Mouse (Mus musculus): ENCODE results near the gene Usp22. TPM values are rescaled to one million over a fixed set of nuclear protein-coding genes. Genes with fewer than 3 reads are reported as not detected.

Usp22 gene
- polyA plus RNA-seq, 1 experiment from 2014 or later, result 156 TPM

Other genes with a start within 250 kb of the Usp22 start
- 92.1 and 92.2 TPM in 2 replicates for gene Map2k3, start 243.0 kb downstream of the Usp22 start, polyA plus RNA-seq (2015; fragmentation: Nextera tagmentation; extraction: Ambion mirVana)
- gene Kcnj12, start 152.5 kb downstream of the Usp22 start, polyA plus RNA-seq (2015; fragmentation: Nextera tagmentation; extraction: Ambion mirVana), result 0.20 and 0.21 TPM in 2 replicates
- gene Tnfrsf13b, start 48.3 kb downstream of the Usp22 start, polyA plus RNA-seq (2015; fragmentation: Nextera tagmentation; extraction: Ambion mirVana), result 2.0 and 2.1 TPM in 2 replicates
- gene Aldh3a1, start 32.5 kb upstream of the Usp22 start, polyA plus RNA-seq (2015; fragmentation: Nextera tagmentation; extraction: Ambion mirVana), result 0.89 and 2.1 TPM in 2 replicates
- gene Aldh3a2, start 92.4 kb upstream of the Usp22 start, polyA plus RNA-seq (2015; fragmentation: Nextera tagmentation; extraction: Ambion mirVana), result 24.7 and 25.9 TPM in 2 replicates
- not detected in 2 replicates for gene Slc47a2, start 167.8 kb upstream of the Usp22 start, polyA plus RNA-seq (2015; fragmentation: Nextera tagmentation; extraction: Ambion mirVana)
- 0.72 and 0.85 TPM in 2 replicates for gene Slc47a1, start 203.3 kb upstream of the Usp22 start, polyA plus RNA-seq (2015; fragmentation: Nextera tagmentation; extraction: Ambion mirVana)